Mouse (Mus musculus): ENCODE measurements at regions not wholly inside any gene's neighbourhood (a gene's known extent, or its start where the extent isn't known, plus 50 kb on each side); places are given as distances from the start of the nearest gene placed in this dataset.

- H3K79me2 ChIP-seq (ENCODE audit: control insufficient read depth, insufficient read depth, low read length, poor library complexity), result no peaks in the 10 kb centered on the region
- TF ChIP-seq EP300 (IDR thresholded peaks at IDR 0.05; ENCODE audit: low read depth in 1 of 2, low read length in 2 of 2), result no peak
- no peak for TF ChIP-seq MXI1 (IDR thresholded peaks at IDR 0.05; ENCODE audit: low read depth, low read length)
- no peak for TF ChIP-seq POLR2A (IDR thresholded peaks at IDR 0.05; ENCODE audit: control insufficient read depth in 1 of 2, insufficient read depth in 1 of 2, low read depth in 1 of 2, low read length in 2 of 2, poor library complexity in 1 of 2)
- TF ChIP-seq MYB (IDR thresholded peaks at IDR 0.05; ENCODE audit: low read depth, low read length), result no peak
- TF ChIP-seq GATA1 (IDR thresholded peaks at IDR 0.05; ENCODE audit: low read depth, low read length), result no peak
- no peak for TF ChIP-seq ZMIZ1 (IDR thresholded peaks at IDR 0.05; ENCODE audit: low read depth, low read length)
- no peak for TF ChIP-seq MAFK (IDR thresholded peaks at IDR 0.05; ENCODE audit: borderline replicate concordance, low read depth, low read length)
- no peak for TF ChIP-seq CHD2 (IDR thresholded peaks at IDR 0.05; ENCODE audit: low read length)
- no peak for TF ChIP-seq NELFE (IDR thresholded peaks at IDR 0.05; ENCODE audit: low read depth, low read length)
- no peak for TF ChIP-seq E2F4 (IDR thresholded peaks at IDR 0.05; ENCODE audit: borderline replicate concordance, low read depth, low read length)
- TF ChIP-seq SIN3A (IDR thresholded peaks at IDR 0.05; ENCODE audit: low read length), result no peak
- no peak for TF ChIP-seq MYC (IDR thresholded peaks at IDR 0.05; ENCODE audit: low read depth, low read length)
- no peak for TF ChIP-seq ZKSCAN1 (IDR thresholded peaks at IDR 0.05; ENCODE audit: low read depth, low read length)
- no peak overlapping the region for H3K4me3 ChIP-seq (ENCODE audit: control insufficient read depth in 1 of 2, insufficient read depth in 1 of 2, low read depth in 2 of 2, low read length in 2 of 2)
- no peak for DNase-seq (ENCODE audit: low read depth, low spot score)
- no peaks in the 10 kb centered on the region for H3K27me3 ChIP-seq (ENCODE audit: control insufficient read depth in 1 of 2, insufficient read depth in 2 of 2, low read length in 2 of 2)
- H3K27ac ChIP-seq (ENCODE audit: control insufficient read depth, low read depth, low read length), result no peak overlapping the region
- no peak overlapping the region for H3K9ac ChIP-seq (ENCODE audit: control insufficient read depth, low read depth, low read length, poor library complexity, severe bottlenecking)
- no peaks in the 10 kb centered on the region for H3K4me1 ChIP-seq (ENCODE audit: control insufficient read depth in 1 of 2, insufficient read depth in 2 of 2, low read length in 2 of 2)
- no peaks in the 10 kb centered on the region for H3K36me3 ChIP-seq (ENCODE audit: control insufficient read depth in 1 of 2, insufficient read depth in 2 of 2, low read length in 2 of 2)
- no peaks in the 10 kb centered on the region for H3K9me3 ChIP-seq (replicated peaks; ENCODE audit: insufficient read depth, low read length)
These were observed 469.8 kb downstream of the Bckdhb start for GRCm38 (mm10) chr9:84394536-84395314.

GRCm38 (mm10) chr9:84399481-84399880 lies 474.5 kb downstream of the Bckdhb start:
- no peaks in the 10 kb centered on the region for H3K27me3 ChIP-seq (ENCODE audit: control insufficient read depth in 1 of 2, insufficient read depth in 2 of 2, low read length in 2 of 2)
- TF ChIP-seq RAD21 (IDR thresholded peaks at IDR 0.05; ENCODE audit: low read depth, low read length) (no peak), NELFE (IDR thresholded peaks at IDR 0.05; ENCODE audit: low read depth, low read length) (no peak)
- H3K9me3 ChIP-seq (replicated peaks; ENCODE audit: insufficient read depth, low read length), result no peaks in the 10 kb centered on the region
- H3K36me3 ChIP-seq (ENCODE audit: control insufficient read depth in 1 of 2, insufficient read depth in 2 of 2, low read length in 2 of 2), result no peaks in the 10 kb centered on the region
- H3K4me3 ChIP-seq (ENCODE audit: control insufficient read depth in 1 of 2, insufficient read depth in 1 of 2, low read depth in 2 of 2, low read length in 2 of 2), result no peak overlapping the region
- H3K9ac ChIP-seq (ENCODE audit: control insufficient read depth, low read depth, low read length, poor library complexity, severe bottlenecking), result no peak overlapping the region
- no peaks in the 10 kb centered on the region for H3K4me1 ChIP-seq (ENCODE audit: control insufficient read depth in 1 of 2, insufficient read depth in 2 of 2, low read length in 2 of 2)
- H3K27ac ChIP-seq (ENCODE audit: control insufficient read depth, low read depth, low read length), result no peak overlapping the region
- H3K79me2 ChIP-seq (ENCODE audit: control insufficient read depth, insufficient read depth, low read length, poor library complexity), result no peaks in the 10 kb centered on the region
- DNase-seq (ENCODE audit: low read depth, low spot score), result no peak
